Comparison of ENCODE assay signal across 27 mouse cellular contexts in the genomic region with DNA sequence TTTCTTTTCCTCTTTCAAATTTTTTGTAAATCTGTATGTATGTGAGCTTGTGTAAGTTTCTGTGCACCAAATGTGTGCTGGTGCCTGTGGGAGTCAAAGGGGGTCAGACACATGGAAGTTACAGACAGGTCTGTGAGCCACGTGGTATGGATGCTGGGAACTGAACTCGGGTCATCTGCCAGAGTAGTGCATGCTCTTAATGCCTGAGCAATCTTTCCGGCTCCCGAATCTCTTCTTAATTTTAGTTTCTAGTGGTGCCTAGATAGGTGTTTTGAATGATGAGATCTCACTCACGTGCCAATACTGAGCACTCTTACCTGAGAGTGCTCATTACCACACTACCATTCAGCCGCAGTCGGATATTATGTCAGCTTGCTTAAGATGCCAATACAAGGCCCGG.
"Had no signal": no experiment of that assay in that cellular context is flagged by ENCODE, and none has a peak within 500 bp of the region (broad histone marks: within the 10 kb centered on the region; RNA-seq: fewer than 3 reads in every experiment).

No protein-coding gene starts in this region.

- ATAC-seq: hindbrain, embryonic 16.5 days; inflammation-experienced regulatory T-cells, adult 6 months; intestine, embryonic 15.5 days; intestine, postnatal 0 days; liver, postnatal 0 days had no signal

- H3K36me3 ChIP-seq: hindbrain, embryonic 12.5 days; liver, embryonic 15.5 days had no signal

- H3K27me3 ChIP-seq: heart, embryonic 12.5 days; hindbrain, embryonic 12.5 days; intestine, embryonic 15.5 days; limb, embryonic 12.5 days; liver, embryonic 13.5 days; liver, embryonic 15.5 days had no signal

- H3K4me3 ChIP-seq: heart, embryonic 10.5 days; heart, embryonic 12.5 days; hindbrain, embryonic 10.5 days; hindbrain, embryonic 12.5 days; intestine, embryonic 15.5 days; layer of hippocampus, adult 2 months; left cerebral cortex, adult 2 months; limb, embryonic 10.5 days; limb, embryonic 12.5 days; liver, embryonic 13.5 days; liver, embryonic 15.5 days had no signal

- H3K9ac ChIP-seq: heart, embryonic 12.5 days; hindbrain, embryonic 12.5 days; hindbrain, embryonic 14.5 days; intestine, embryonic 15.5 days; limb, embryonic 12.5 days; liver, embryonic 13.5 days; liver, embryonic 15.5 days; liver, postnatal 0 days had no signal

- H3K4me1 ChIP-seq: hindbrain, embryonic 10.5 days; hindbrain, embryonic 12.5 days; intestine, embryonic 15.5 days; limb, embryonic 10.5 days; limb, embryonic 12.5 days; liver, embryonic 13.5 days; liver, embryonic 15.5 days had no signal

- H3K27ac ChIP-seq: heart, embryonic 10.5 days; hindbrain, embryonic 10.5 days; hindbrain, embryonic 12.5 days; hindbrain, embryonic 14.5 days; intestine, embryonic 15.5 days; layer of hippocampus, adult 2 months; left cerebral cortex, adult 2 months; limb, embryonic 10.5 days; limb, embryonic 12.5 days; liver, embryonic 13.5 days; liver, embryonic 15.5 days had no signal

- DNase-seq: gastrocnemius, postnatal 10 days; gastrocnemius, postnatal 25 days; heart, postnatal 10 days; heart, postnatal 4 days; kidney, adult 18-20 months; kidney, adult 8-10 months; kidney, postnatal 10 days; kidney, postnatal 25 days; kidney, postnatal 4 days; liver; liver, embryonic 13.5 days; liver, postnatal 0 days had no signal

- H3K9me3 ChIP-seq: heart, embryonic 10.5 days; heart, embryonic 12.5 days; hindbrain, embryonic 10.5 days; hindbrain, embryonic 12.5 days; intestine, embryonic 15.5 days; limb, embryonic 10.5 days; limb, embryonic 12.5 days; liver, embryonic 13.5 days; liver, embryonic 15.5 days had no signal

- H3K4me2 ChIP-seq: heart, embryonic 12.5 days; hindbrain, embryonic 12.5 days; hindbrain, embryonic 14.5 days; intestine, embryonic 15.5 days; limb, embryonic 12.5 days; liver, embryonic 11.5 days; liver, embryonic 13.5 days; liver, embryonic 15.5 days had no signal
